Comparison of ENCODE assay signal across 28 mouse cellular contexts in genomic region chr6:38755188-38755587, GRCm38 (mm10).
DNase-seq lines count a peak whose midpoint lies in the region; ATAC-seq lines count a peak whose summit lies in the region.
"Had no signal": no experiment of that assay in that cellular context is flagged by ENCODE, and none has a peak within 500 bp of the region (broad histone marks: within the 10 kb centered on the region; RNA-seq: fewer than 3 reads in every experiment).

No protein-coding gene starts in this region.

- no peak overlapping the region for H3K9ac ChIP-seq in heart, embryonic 11.5 days (ENCODE audit: low read depth, low read length)
- H3K9ac ChIP-seq: intestine, embryonic 15.5 days; kidney, embryonic 15.5 days; limb, embryonic 13.5 days; liver, embryonic 14.5 days; lung, embryonic 14.5 days; midbrain, embryonic 13.5 days; neural tube, embryonic 12.5 days had no signal

- DNase-seq in gastrocnemius, adult 18-20 months (ENCODE audit: low spot score): peak; percentile 12
- DNase-seq in gastrocnemius, postnatal 4 days (ENCODE audit: low spot score in 2 of 2): no peak
- DNase-seq in heart, adult 9 months (ENCODE audit: low spot score in 2 of 2): peak; percentile 21 to 58
- DNase-seq in 3T3-L1 (ENCODE audit: low read depth, low spot score): peak; percentile 38
- DNase-seq in adipocyte (ENCODE audit: low spot score): peak; percentile 91
- no peak for DNase-seq in layer of hippocampus, postnatal 14 days (ENCODE audit: low spot score in 2 of 2)
- DNase-seq: cerebellum, adult 9-10 months; gastrocnemius, postnatal 36 days; kidney, postnatal 36 days; lung, embryonic 14.5 days; lung, postnatal 36 days; right cerebral cortex, postnatal 14 days; thymus, adult 2 months had no signal

- H3K9me3 ChIP-seq in heart, embryonic 11.5 days (replicated peaks; ENCODE audit: control insufficient read depth, low read length): no peaks in the 10 kb centered on the region
- H3K9me3 ChIP-seq: embryonic facial prominence, embryonic 10.5 days; forebrain, embryonic 10.5 days; hindbrain, embryonic 10.5 days; intestine, embryonic 15.5 days; kidney, embryonic 15.5 days; limb, embryonic 13.5 days; megakaryocyte, embryonic 14.5 days; midbrain, embryonic 13.5 days; neural tube, embryonic 12.5 days had no signal

- no peak overlapping the region for H3K4me3 ChIP-seq in heart, embryonic 11.5 days (ENCODE audit: low read depth, low read length)
- H3K4me3 ChIP-seq: embryonic facial prominence, embryonic 10.5 days; forebrain, embryonic 10.5 days; hindbrain, embryonic 10.5 days; intestine, embryonic 15.5 days; kidney, embryonic 15.5 days; limb, embryonic 13.5 days; megakaryocyte, embryonic 14.5 days; midbrain, embryonic 13.5 days; neural tube, embryonic 12.5 days had no signal

- H3K27ac ChIP-seq in heart, embryonic 11.5 days (ENCODE audit: low read depth, low read length): no peak overlapping the region
- H3K27ac ChIP-seq: embryonic facial prominence, embryonic 10.5 days; forebrain, embryonic 10.5 days; hindbrain, embryonic 10.5 days; intestine, embryonic 15.5 days; kidney, embryonic 15.5 days; limb, embryonic 13.5 days; liver, embryonic 14.5 days; midbrain, embryonic 13.5 days; neural tube, embryonic 12.5 days; stomach, postnatal 0 days had no signal

- H3K27me3 ChIP-seq in heart, embryonic 11.5 days (ENCODE audit: control insufficient read depth, insufficient read depth, low read length): no peaks in the 10 kb centered on the region
- H3K27me3 ChIP-seq: intestine, embryonic 15.5 days; kidney, embryonic 15.5 days; limb, embryonic 13.5 days; megakaryocyte, embryonic 14.5 days; midbrain, embryonic 13.5 days; neural tube, embryonic 12.5 days had no signal

- H3K4me1 ChIP-seq in heart, embryonic 11.5 days (ENCODE audit: control insufficient read depth, insufficient read depth, low read length): peaks cover 24% of the 10 kb centered on the region

- ATAC-seq in heart, embryonic 11.5 days (replicated peaks; ENCODE audit: insufficient number of reproducible peaks, low FRiP score, low TSS enrichment): no peak
- ATAC-seq: activated CD4-positive, CD25-positive, alpha-beta regulatory T cell, adult 4 months; forebrain, embryonic 16.5 days; hindbrain, embryonic 16.5 days; intestine, embryonic 15.5 days; midbrain, embryonic 13.5 days had no signal

- H3K36me3 ChIP-seq in heart, embryonic 11.5 days (ENCODE audit: control insufficient read depth, insufficient read depth, low read length): no peaks in the 10 kb centered on the region
- H3K36me3 ChIP-seq: intestine, embryonic 15.5 days; kidney, embryonic 15.5 days; midbrain, embryonic 13.5 days; neural tube, embryonic 12.5 days had no signal

- H3K4me2 ChIP-seq in heart, embryonic 11.5 days: no peak overlapping the region
- H3K4me2 ChIP-seq: intestine, embryonic 15.5 days; kidney, embryonic 15.5 days; limb, embryonic 13.5 days; lung, embryonic 14.5 days; midbrain, embryonic 13.5 days; neural tube, embryonic 12.5 days had no signal

- 67% methylated on average over 2 of the region's 2 CpGs for WGBS in heart, embryonic 11.5 days (ENCODE audit: insufficient replicate concordance)

Comparison
In these comparisons a context has a peak if more than half of its experiments do, and no peak if none do; other contexts are left out.
1. DNase-seq: peak in gastrocnemius, adult 18-20 months (single experiment), heart, adult 9 months (2 of 2), 3T3-L1 (single experiment) and adipocyte (single experiment); none in gastrocnemius, postnatal 4 days (0 of 2) and layer of hippocampus, postnatal 14 days (0 of 2).